Mouse (Mus musculus) heart, embryonic 12.5 days (tissue): ENCODE measurements at regions not wholly inside any gene's neighbourhood (a gene's known extent, or its start where the extent isn't known, plus 50 kb on each side); places are given as distances from the start of the nearest gene placed in this dataset.

Experiments used
- ATAC-seq: fragments of 200-750 bp; cut with Nextera tagmentation; 2 replicates; pipeline ENCODE4 v1.8.0; 2017; ENCODE audit warnings: moderate TSS enrichment, moderate library complexity; ENCODE audit not compliant: insufficient number of reproducible peaks, low FRiP score
- H3K27ac ChIP-seq: fragments of 300-500 bp; sonication (generic); 2 replicates; pipeline ENCODE4 v1.5.1; 2016; ENCODE audit warnings: mild to moderate bottlenecking, moderate library complexity; ENCODE audit not compliant: poor library complexity, severe bottlenecking
- H3K27me3 ChIP-seq: fragments of 300-500 bp; sonication (generic); replicated peaks from 2 replicates; pipeline ENCODE4 v1.6.1; 2016; ENCODE audit warnings: mild to moderate bottlenecking, moderate library complexity
- H3K36me3 ChIP-seq: fragments of 300-500 bp; sonication (generic); 2 replicates; pipeline ENCODE4 v1.6.1; 2016; ENCODE audit warnings: mild to moderate bottlenecking, moderate library complexity
- H3K4me1 ChIP-seq: fragments of 300-500 bp; sonication (generic); replicated peaks from 2 replicates; pipeline ENCODE4 v1.6.1; 2016; ENCODE audit warnings: mild to moderate bottlenecking
- H3K4me2 ChIP-seq: fragments of 300-500 bp; sonication (generic); 2 replicates; pipeline ENCODE4 v1.6.1; 2016; ENCODE audit warnings: mild to moderate bottlenecking, moderate library complexity
- H3K4me3 ChIP-seq: fragments of 300-500 bp; sonication (generic); 2 replicates; pipeline ENCODE4 v1.5.1; 2016; ENCODE audit warnings: mild to moderate bottlenecking
- H3K9ac ChIP-seq: fragments of 300-500 bp; sonication (generic); 2 replicates; pipeline ENCODE4 v1.6.1; 2016; ENCODE audit warnings: mild to moderate bottlenecking, moderate library complexity
- H3K9me3 ChIP-seq: fragments of 300-500 bp; sonication (generic); replicated peaks from 2 replicates; pipeline ENCODE4 v1.6.1; 2016; ENCODE audit warnings: mild to moderate bottlenecking, moderate library complexity
- WGBS: fragments of 180-500 bp; shearing (Covaris S2); methylation state at CpG from one replicate; pipeline ENCODE4 v1.1.7; 2016; 5-methylcytosine and 5-hydroxymethylcytosine counted together

DNA sequence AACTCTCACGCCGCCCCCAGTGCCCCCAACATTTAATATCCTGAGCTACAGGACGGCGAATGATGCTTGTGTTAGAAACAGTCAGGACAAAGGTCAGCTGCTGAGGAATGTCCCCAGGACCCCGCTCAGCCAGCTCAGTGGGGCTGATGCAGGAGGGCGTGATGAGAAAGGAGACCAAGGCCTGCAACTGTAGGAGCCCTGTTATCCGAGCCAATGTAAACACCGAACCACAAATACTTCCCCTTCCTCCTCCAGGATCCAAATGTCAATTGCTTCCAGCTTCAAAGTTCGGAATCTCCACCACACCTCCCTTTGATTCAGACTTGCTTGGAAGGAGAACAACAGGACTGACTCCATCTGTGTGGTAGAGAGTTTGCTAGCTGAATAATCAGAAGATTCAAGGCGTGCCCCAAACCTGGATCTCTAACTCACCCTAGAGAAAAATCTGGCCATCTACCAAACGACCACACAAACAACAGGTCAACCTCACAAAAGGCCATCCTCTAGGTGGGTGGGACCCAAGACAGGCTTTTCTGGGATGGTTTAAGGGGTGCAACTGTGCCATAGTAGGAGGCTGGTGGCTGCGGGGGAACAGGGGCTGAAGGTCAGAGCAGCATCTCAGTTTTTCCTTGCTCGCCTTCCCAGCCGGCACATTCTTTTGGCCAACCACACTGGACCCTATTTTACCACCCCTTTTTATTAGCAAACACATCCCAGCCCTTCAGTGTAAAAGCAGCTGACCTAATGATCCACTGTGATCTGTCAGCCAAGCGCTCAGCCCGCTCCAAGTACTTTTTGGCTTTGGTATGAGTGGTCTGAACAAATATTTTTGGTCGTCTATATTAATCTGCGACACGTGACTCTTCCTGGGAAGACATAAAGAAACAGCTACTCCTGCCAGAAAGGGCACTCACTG, 1475.8 kb upstream of the Gulo start:
- no peaks in the 10 kb centered on the region for H3K36me3 ChIP-seq
- ATAC-seq = no peak
- H3K4me1 ChIP-seq = peaks cover 6% of the 10 kb centered on the region; the same call in 1 of the 2 replicates
- WGBS = 51% methylated on average over 19 of the region's 19 CpGs
- H3K4me3 ChIP-seq = no peak overlapping the region
- no peak overlapping the region for H3K9ac ChIP-seq
- no peaks in the 10 kb centered on the region for H3K9me3 ChIP-seq
- no peak overlapping the region for H3K27ac ChIP-seq
- H3K27me3 ChIP-seq = no peaks in the 10 kb centered on the region
- H3K4me2 ChIP-seq = no peak overlapping the region
